In genomic region chr9:69758946-69759615, GRCm38 (mm10) we compare ENCODE assay signal across 9 mouse cellular contexts. TPM values are rescaled to one million over a fixed set of nuclear protein-coding genes. Genes with fewer than 3 reads are reported as not detected.
DNase-seq lines count a peak whose midpoint lies in the region; ATAC-seq and TF ChIP-seq lines count a peak whose summit lies in the region.
"Had no signal": no experiment of that assay in that cellular context is flagged by ENCODE, and none has a peak within 500 bp of the region (broad histone marks: within the 10 kb centered on the region; RNA-seq: fewer than 3 reads in every experiment).

No protein-coding gene starts in this region.

- TF ChIP-seq EP300 in ES-Bruce4 (IDR thresholded peaks at IDR 0.05; ENCODE audit: insufficient read depth, low read depth, low read length), result no peak

- H3K4me2 ChIP-seq in forebrain, embryonic 14.5 days (ENCODE audit: low read length), result peak overlapping the region; percentile 18

- H3K4me3 ChIP-seq in ES-Bruce4 (ENCODE audit: low read depth, low read length), result peak overlapping the region; percentile 48
- peak overlapping the region; percentile 19 for H3K4me3 ChIP-seq in forebrain, embryonic 14.5 days (ENCODE audit: low read depth, low read length)
- H3K4me3 ChIP-seq in midbrain, embryonic 10.5 days, result peak overlapping the region; percentile 84
- H3K4me3 ChIP-seq in layer of hippocampus, adult 2 months, result no peak overlapping the region
- H3K4me3 ChIP-seq: left cerebral cortex, adult 2 months had no signal

- peak; percentile 80 for DNase-seq in heart, adult 11 months
- no peak for DNase-seq in heart, postnatal 10 days
- no peak for DNase-seq in forebrain, embryonic 14.5 days (ENCODE audit: low spot score)
- DNase-seq in midbrain, embryonic 10.5 days (ENCODE audit: low spot score), result peak; percentile 56
- DNase-seq in left cerebral cortex, postnatal 4 days, result no peak
- no peak for DNase-seq in layer of hippocampus, adult 2 months (ENCODE audit: low spot score in 2 of 2)
- no peak for DNase-seq in left cerebral cortex, postnatal 10 days (ENCODE audit: extremely low spot score in 1 of 2, low spot score in 2 of 2)

- TF ChIP-seq POLR2A in ES-Bruce4 (IDR thresholded peaks at IDR 0.05; ENCODE audit: insufficient read depth, low read length), result no peak

- H3K4me1 ChIP-seq in ES-Bruce4 (ENCODE audit: control insufficient read depth, insufficient read depth, low read length), result no peaks in the 10 kb centered on the region
- H3K4me1 ChIP-seq in forebrain, embryonic 14.5 days (ENCODE audit: control insufficient read depth, insufficient read depth, low read length), result no peaks in the 10 kb centered on the region
- peaks cover 100% of the 10 kb centered on the region for H3K4me1 ChIP-seq in midbrain, embryonic 10.5 days

- TF ChIP-seq CTCF in ES-Bruce4 (IDR thresholded peaks at IDR 0.05; ENCODE audit: low read depth, low read length), result no peak
- no peak for TF ChIP-seq CTCF in layer of hippocampus, adult 2 months (conservative IDR thresholded peaks at IDR 0.05)

- no peaks in the 10 kb centered on the region for H3K9me3 ChIP-seq in ES-Bruce4 (replicated peaks; ENCODE audit: control insufficient read depth, insufficient read depth, low read length, poor library complexity, severe bottlenecking)
- H3K9me3 ChIP-seq in forebrain, embryonic 14.5 days (replicated peaks; ENCODE audit: control insufficient read depth, low read length), result no peaks in the 10 kb centered on the region
- no peaks in the 10 kb centered on the region for H3K9me3 ChIP-seq in midbrain, embryonic 10.5 days (replicated peaks)

- H3K36me3 ChIP-seq in ES-Bruce4 (ENCODE audit: control insufficient read depth, insufficient read depth, low read length, poor library complexity, severe bottlenecking), result no peaks in the 10 kb centered on the region
- no peaks in the 10 kb centered on the region for H3K36me3 ChIP-seq in forebrain, embryonic 14.5 days (ENCODE audit: control insufficient read depth, insufficient read depth, low read length)
- 0 out of 2 replicates have a peak, but pooled peaks cover 6% of the 10 kb centered on the region for H3K36me3 ChIP-seq in midbrain, embryonic 10.5 days

- no peak overlapping the region for H3K27ac ChIP-seq in ES-Bruce4 (ENCODE audit: insufficient read depth, low read length)
- no peak overlapping the region for H3K27ac ChIP-seq in forebrain, embryonic 14.5 days (ENCODE audit: low read depth, low read length)
- H3K27ac ChIP-seq in midbrain, embryonic 10.5 days (replicated peaks), result peak overlapping the region; percentile 93
- no peak overlapping the region for H3K27ac ChIP-seq in layer of hippocampus, adult 2 months
- H3K27ac ChIP-seq: left cerebral cortex, adult 2 months had no signal

- intact Hi-C loops in heart, postnatal 10 days (cut with DNase I), result no loop called here
- intact Hi-C loops in left cerebral cortex, postnatal 4 days (cut with DNase I), result no loop called here
- intact Hi-C loops in left cerebral cortex, postnatal 10 days (cut with DNase I), result no loop called here

- no peak for ATAC-seq in forebrain, embryonic 14.5 days

- H3K9ac ChIP-seq in ES-Bruce4 (ENCODE audit: low read depth, poor library complexity, severe bottlenecking), result no peak overlapping the region
- peak overlapping the region; percentile 17; the same call in 1 of the 2 replicates for H3K9ac ChIP-seq in forebrain, embryonic 14.5 days (ENCODE audit: low read length)

- under 1% methylated on average over 42 of the region's 42 CpGs for WGBS in forebrain, embryonic 14.5 days
- WGBS in midbrain, embryonic 10.5 days, result under 1% methylated on average over 42 of the region's 42 CpGs

- H3K27me3 ChIP-seq in ES-Bruce4 (ENCODE audit: control insufficient read depth, insufficient read depth, low read length, poor library complexity, severe bottlenecking), result peaks cover 37% of the 10 kb centered on the region
- H3K27me3 ChIP-seq in forebrain, embryonic 14.5 days (replicated peaks; ENCODE audit: control insufficient read depth, insufficient read depth, low read length), result peaks cover 96% of the 10 kb centered on the region
- H3K27me3 ChIP-seq in midbrain, embryonic 10.5 days (ENCODE audit: low read depth, poor library complexity, severe bottlenecking), result peaks cover 96% of the 10 kb centered on the region

RNA-seq across cellular contexts. Expression of gene Foxb1, which starts 1.7 kb away (rescaled TPM):
- total RNA-seq in heart, postnatal 10 days (2021), result not detected
- 0.52 and 0.60 TPM in 2 replicates for polyA plus RNA-seq in ES-Bruce4 (2011; ENCODE audit: insufficient read depth, insufficient read length, low read depth, missing spikeins)
- polyA plus RNA-seq in forebrain, embryonic 14.5 days (2014; fragmentation: Nextera tagmentation; extraction: Ambion mirVana), result 2.2 and 2.5 TPM in 2 replicates
- 13.0 and 15.1 TPM in 2 replicates for polyA plus RNA-seq in midbrain, embryonic 10.5 days (2016; fragmentation: Nextera tagmentation; extraction: Ambion mirVana)
- total RNA-seq in left cerebral cortex, postnatal 4 days (2021), result under 1 TPM in 1 of 2 experiments, not detected in 1; 0.34 TPM
- not detected for total RNA-seq in layer of hippocampus, adult 2 months (2021)
- total RNA-seq in left cerebral cortex, postnatal 10 days (2021), result not detected
- total RNA-seq: left cerebral cortex, adult 2 months had no signal

Comparison
In these comparisons a context has a peak if more than half of its experiments do, and no peak if none do; other contexts are left out.
1. DNase-seq: peak in heart, adult 11 months (single experiment) and midbrain, embryonic 10.5 days (single experiment); none in heart, postnatal 10 days (0 of 2), forebrain, embryonic 14.5 days (single experiment), left cerebral cortex, postnatal 4 days (single experiment), layer of hippocampus, adult 2 months (0 of 2) and left cerebral cortex, postnatal 10 days (0 of 2).